Mouse (Mus musculus): ENCODE measurements around the gene Fam71d. TPM values are rescaled to one million over a fixed set of nuclear protein-coding genes. Genes with fewer than 3 reads are reported as not detected.

Gene Fam71d
- total RNA-seq (2021) = not detected
- long read RNA-seq, experiment 1 = 0 reads
- long read RNA-seq, experiment 2 = 0 reads

- no peak for DNase-seq
Observed at GRCm38 (mm10) chr12:78691325-78691724, at the start of gene Fam71d. Gene Fam71d (plus strand): TSS chr12:78691535.

- DNase-seq = no peak
Observed at GRCm38 (mm10) chr12:78643691-78644090, 47.6 kb upstream of the Fam71d start.

GRCm38 (mm10) chr12:78645282-78645681, 46.1 kb upstream of the Fam71d start:
- DNase-seq = no peak

GRCm38 (mm10) chr12:78659718-78660304, 31.5 kb upstream of the Fam71d start:
- DNase-seq = no peak

GRCm38 (mm10) chr12:78678101-78678806, 13.1 kb upstream of the Fam71d start:
- no peak for DNase-seq

- no peak for DNase-seq
Observed at GRCm38 (mm10) chr12:78678807-78679189, 12.5 kb upstream of the Fam71d start.

GRCm38 (mm10) chr12:78681048-78681447, 10.3 kb upstream of the Fam71d start:
- no peak for DNase-seq

GRCm38 (mm10) chr12:78682279-78682678, 9.1 kb upstream of the Fam71d start:
- DNase-seq = no peak

GRCm38 (mm10) chr12:78685669-78686215, 5.6 kb upstream of the Fam71d start:
- no peak for DNase-seq

- DNase-seq = no peak
Observed at GRCm38 (mm10) chr12:78688876-78689275, 2.5 kb upstream of the Fam71d start.

GRCm38 (mm10) chr12:78693281-78693680, 1.9 kb downstream of the Fam71d start:
- DNase-seq = no peak

GRCm38 (mm10) chr12:78717783-78718182, 26.4 kb downstream of the Fam71d start:
- DNase-seq = no peak

- DNase-seq = no peak
Observed at GRCm38 (mm10) chr12:78727723-78728122, 36.4 kb downstream of the Fam71d start.

- DNase-seq = no peak
Observed at GRCm38 (mm10) chr12:78739633-78740032, 48.3 kb downstream of the Fam71d start.

GRCm38 (mm10) chr12:78740289-78740688, 49.0 kb downstream of the Fam71d start:
- no peak for DNase-seq

GRCm38 (mm10) chr12:78746226-78746625, 54.9 kb downstream of the Fam71d start:
- DNase-seq = no peak

GRCm38 (mm10) chr12:78747406-78747805, 56.1 kb downstream of the Fam71d start:
- no peak for DNase-seq

- peak in 1 of 2 experiments; percentile 63 for DNase-seq
Observed at GRCm38 (mm10) chr12:78748113-78748512, 56.8 kb downstream of the Fam71d start.

- DNase-seq = peak; percentile 94 to 98
Observed at GRCm38 (mm10) chr12:78748557-78749377, 57.4 kb downstream of the Fam71d start, which contains the start of gene Mpp5. Gene Mpp5 (plus strand): TSS chr12:78748907.

- peak; percentile 75 to 82 for DNase-seq
Observed at GRCm38 (mm10) chr12:78749378-78749801, 58.1 kb downstream of the Fam71d start.

- no peak for DNase-seq
Observed at GRCm38 (mm10) chr12:78761979-78762378, 70.6 kb downstream of the Fam71d start.

- peak in 1 of 2 experiments; percentile 15 for DNase-seq
Observed at GRCm38 (mm10) chr12:78769031-78769713, 77.8 kb downstream of the Fam71d start.
